Mouse (Mus musculus): ENCODE measurements at regions not wholly inside any gene's neighbourhood (a gene's known extent, or its start where the extent isn't known, plus 50 kb on each side); places are given as distances from the start of the nearest gene placed in this dataset.

DNA sequence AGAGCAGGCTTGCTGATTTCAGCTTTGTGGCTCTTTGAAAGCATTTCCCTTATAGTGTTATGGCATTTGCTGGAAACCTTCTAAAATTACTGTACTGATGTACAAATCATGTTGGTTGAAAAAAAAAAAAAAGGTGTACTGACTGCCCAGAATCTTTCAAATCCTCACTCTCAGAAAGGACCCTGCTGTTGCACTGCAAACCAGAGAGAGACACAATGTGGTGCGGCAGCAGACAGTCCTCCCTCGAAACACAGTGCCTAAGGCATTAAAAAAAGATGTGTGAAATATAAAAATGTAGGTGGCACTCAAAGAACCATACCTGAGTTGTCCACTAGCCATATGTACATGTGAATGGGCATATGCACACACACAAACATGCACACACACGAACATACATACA is 128.3 kb downstream of the Actr3 start:
- DNase-seq = no peak

- no peak for DNase-seq
Observed at GRCm38 (mm10) chr1:125298520-125299090, 136.9 kb downstream of the Actr3 start.

DNA sequence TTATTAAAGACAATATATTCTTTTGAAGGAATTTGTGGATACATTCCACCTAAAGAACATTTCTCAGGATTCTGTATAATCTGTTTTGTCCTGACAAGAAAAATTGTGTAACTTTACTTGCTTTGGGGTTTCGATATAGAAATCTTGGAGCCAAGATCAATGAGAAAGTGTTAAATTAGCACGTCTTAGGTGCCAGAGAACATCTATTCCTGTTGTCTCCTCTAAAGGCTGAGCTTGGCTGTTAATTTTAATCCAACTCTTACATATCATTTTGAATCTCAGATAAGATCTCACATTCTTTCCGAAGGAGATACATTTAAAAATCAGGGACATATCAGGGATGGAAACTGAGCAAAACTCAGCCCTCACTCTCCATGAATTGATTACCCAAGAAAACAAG is 139.9 kb downstream of the Actr3 start:
- DNase-seq = no peak

GRCm38 (mm10) chr1:125290320-125291021 is 145.1 kb downstream of the Actr3 start:
- DNase-seq = no peak

GRCm38 (mm10) chr1:125286347-125286746 is 149.2 kb downstream of the Actr3 start:
- DNase-seq = no peak

- no peak for DNase-seq
Observed at GRCm38 (mm10) chr1:125284693-125285092, 150.8 kb downstream of the Actr3 start.

GRCm38 (mm10) chr1:125273752-125274151 is 161.8 kb downstream of the Actr3 start:
- DNase-seq = no peak

GRCm38 (mm10) chr1:125263684-125264083 is 171.8 kb downstream of the Actr3 start:
- DNase-seq = no peak

GRCm38 (mm10) chr1:125263068-125263467 is 172.5 kb downstream of the Actr3 start:
- DNase-seq = no peak

DNA sequence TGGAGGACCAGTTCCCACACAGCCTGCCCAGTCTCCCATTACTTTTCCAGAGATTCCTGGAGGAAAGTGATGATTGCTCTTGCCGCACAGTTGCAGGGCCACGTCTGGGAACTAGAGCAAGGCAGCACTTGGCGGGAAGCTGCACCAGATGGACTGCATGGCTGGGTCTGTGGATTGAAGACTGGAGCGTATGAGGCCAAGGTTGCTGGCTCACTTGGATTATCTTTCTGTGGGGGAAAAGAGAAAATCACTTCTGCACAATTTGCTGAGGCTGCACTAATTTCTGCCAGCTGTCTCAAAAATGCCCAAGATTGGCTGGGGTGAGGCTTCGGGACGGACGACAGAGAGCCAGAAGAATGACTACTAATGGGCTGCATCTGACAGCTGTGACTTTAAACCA is 193.2 kb downstream of the Actr3 start:
- DNase-seq = no peak

GRCm38 (mm10) chr1:125241717-125242116 is 193.8 kb downstream of the Actr3 start:
- DNase-seq = no peak

DNA sequence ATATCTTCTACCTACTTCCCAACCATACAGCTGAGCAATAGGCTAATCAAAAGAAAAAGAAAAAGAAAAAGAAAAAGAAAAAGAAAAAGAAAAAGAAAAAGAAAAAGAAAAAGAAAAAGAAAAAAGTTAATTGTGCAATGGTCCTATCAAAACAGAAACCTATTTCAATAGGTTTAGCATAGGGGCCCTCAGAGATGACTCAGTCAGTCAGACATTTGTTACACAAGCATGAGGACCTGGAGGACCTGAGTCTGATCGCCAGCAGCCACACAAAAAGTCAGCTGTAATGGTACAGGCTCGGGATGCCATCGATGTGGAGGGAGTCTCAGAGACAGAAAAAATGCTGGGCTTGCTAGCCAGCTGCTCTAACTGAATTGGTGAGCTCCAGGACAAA is 197.9 kb downstream of the Actr3 start:
- DNase-seq = no peak

GRCm38 (mm10) chr1:125236948-125237594 is 198.5 kb downstream of the Actr3 start:
- no peak for DNase-seq

DNA sequence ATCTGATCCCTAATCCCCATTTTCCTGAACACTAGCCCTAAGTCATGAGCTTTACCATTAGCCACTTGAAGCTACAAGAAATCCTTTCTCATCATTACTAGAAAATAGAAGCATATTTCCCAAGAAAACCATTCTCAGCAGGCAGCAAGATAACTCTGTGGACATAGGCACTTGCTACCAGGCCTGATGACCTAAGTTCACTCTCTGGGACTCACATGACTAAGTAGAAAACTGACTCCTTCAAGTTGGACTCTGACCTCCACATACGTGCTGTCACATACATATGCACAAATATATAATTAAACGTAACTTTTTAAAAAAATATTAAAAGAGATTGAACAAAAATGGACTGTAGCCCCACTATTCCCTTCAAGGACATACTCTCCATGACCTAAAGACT is 200.8 kb downstream of the Actr3 start:
- DNase-seq = no peak

GRCm38 (mm10) chr1:125223370-125223769 is 212.2 kb downstream of the Actr3 start:
- DNase-seq = no peak

DNA sequence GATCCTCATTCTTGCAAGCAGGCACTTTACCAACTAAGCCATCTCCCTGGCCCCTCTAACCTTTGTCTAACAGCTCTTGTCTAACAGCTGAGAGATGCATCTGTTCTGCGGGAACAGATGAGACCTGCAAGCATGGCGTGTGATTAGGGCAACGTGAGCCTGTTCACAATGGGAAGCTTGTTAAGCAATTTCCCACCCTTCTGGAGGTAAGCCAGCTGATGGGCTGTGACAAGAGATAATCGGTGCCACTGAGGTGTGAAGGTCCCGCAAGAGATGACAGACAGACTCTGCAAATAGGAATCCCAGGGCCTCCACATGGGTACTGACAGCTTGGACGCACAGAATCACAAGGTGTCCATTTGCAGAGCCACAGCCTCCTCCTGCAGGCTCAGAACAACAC is 219.3 kb downstream of the Actr3 start:
- DNase-seq = no peak

DNA sequence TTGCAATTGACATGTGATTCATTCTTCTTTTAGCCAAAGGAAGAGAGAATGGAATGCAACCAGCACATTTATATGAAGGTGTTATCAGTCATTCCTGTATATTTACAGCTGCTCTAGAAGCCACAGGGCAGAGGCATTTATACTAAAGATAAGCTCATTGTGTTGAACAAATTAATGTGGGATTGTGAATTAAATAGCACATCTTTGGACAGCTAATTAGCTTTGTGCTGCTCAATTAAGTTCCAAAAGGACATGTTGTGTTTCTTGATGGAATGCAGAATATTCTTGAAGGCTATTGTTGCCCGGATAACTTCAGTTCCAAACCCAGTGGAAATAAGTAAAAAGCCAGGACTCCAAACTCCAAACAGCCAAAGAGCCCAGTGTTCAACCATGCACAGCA is 248.4 kb downstream of the Actr3 start:
- DNase-seq = no peak

DNA sequence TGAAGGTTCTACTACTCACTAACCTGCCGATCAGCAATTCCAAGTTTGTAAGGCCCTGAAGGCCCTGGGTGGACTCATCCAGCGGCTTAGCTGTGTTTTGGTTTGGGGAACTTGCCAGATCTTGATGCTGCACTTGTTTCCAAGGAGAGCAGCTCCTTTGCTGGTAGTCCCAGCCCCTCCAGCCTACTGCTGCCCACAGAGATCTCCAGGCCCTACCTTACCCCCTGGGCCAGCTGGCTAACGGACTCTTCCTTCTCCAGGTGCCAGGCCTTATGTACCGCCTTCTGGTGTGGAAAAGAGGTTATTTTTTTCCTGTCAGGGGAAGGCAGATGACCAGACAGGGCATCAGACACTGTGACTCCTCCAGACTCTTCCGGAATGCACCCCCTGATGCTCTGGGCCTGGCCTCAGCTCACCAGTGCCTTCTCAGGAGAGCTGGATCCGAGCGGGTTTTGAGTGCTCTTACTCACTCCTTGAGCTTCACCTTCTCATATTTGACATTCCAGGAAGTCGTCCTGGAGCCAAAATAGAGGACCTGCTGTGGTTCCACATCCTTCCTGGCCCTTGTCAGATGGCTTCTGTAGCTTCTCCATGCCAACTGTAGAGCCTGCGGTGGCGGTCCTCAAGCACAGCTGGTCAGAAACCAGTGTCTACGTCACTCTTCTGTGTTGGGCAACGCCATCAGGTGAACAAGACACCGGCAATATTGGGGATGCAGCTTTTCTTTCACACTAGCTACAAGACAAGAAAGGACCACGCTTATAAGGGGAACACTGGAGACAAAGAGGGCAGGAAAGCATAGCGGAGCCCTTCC is 259.2 kb downstream of the Actr3 start:
- DNase-seq = no peak

DNA sequence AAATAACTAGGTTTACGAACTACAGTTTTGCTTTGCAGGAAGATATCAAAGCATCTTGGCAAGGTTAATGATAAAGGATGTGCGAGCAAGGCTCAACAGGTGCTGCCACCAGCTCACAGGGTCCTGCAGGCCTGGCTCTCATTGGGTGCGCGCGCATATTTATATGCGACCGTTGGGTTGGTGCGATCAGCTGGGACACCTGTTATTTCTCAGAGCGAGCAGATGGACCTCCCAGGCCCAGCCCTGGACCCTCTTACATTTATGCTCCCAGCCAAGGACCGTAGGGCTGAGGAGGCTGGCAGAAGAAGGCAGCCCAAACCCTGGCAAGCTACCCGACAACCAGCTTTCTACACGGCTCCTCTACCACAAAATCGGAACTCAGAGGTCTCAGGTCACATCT is 260.8 kb downstream of the Actr3 start:
- no peak for DNase-seq

- no peak for DNase-seq
Observed at GRCm38 (mm10) chr1:125172474-125172873, 263.1 kb downstream of the Actr3 start.

- no peak for DNase-seq
Observed at GRCm38 (mm10) chr1:125165226-125165625, 270.3 kb downstream of the Actr3 start.

GRCm38 (mm10) chr1:125158481-125158880 is 277.0 kb downstream of the Actr3 start:
- no peak for DNase-seq

DNA sequence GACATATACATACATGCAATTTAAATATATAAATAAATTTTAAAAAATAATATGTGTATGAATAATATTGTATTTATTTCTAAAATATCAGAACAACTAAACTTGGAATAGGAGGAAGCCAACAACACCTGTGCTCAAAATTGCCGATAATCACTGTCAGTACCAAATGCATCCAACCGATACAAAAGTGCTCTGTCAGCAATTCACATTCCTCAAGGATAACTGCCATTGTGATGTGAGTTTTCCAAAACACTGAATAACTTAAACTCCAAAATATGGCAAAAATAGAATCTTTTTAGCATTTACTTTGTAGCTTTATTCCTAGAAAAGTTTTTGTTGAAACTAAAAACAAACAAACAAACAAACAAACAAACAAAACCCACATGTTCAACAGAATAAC is 279.4 kb downstream of the Actr3 start:
- no peak for DNase-seq

- no peak for DNase-seq
Observed at GRCm38 (mm10) chr1:125149817-125150216, 285.7 kb downstream of the Actr3 start.

Measured in right cerebral cortex, postnatal 4 days (tissue).